Mouse (Mus musculus) CH12.LX (cell line): ENCODE results near the gene Cyp17a1. TPM values are rescaled to one million over a fixed set of nuclear protein-coding genes. Genes with fewer than 3 reads are reported as not detected.

Experiments used
- DNase-seq: peaks from one replicate; pipeline ENCODE4 v3.0.0-alpha.2; 2013; ENCODE audit errors: extremely low read depth
- H3K27ac ChIP-seq: 2 replicates; pipeline ENCODE4 v1.5.1; 2012; ENCODE audit warnings: low read depth, mild to moderate bottlenecking, control low read depth, moderate library complexity; ENCODE audit not compliant: insufficient read depth
- H3K27me3 ChIP-seq: replicated peaks from 2 replicates; pipeline ENCODE3; 2012; ENCODE audit warnings: inconsistent platforms
- H3K36me3 ChIP-seq, 2 experiments: replicated peaks in 1 of 2; 2 replicates each; pipeline versions ENCODE3 to v1.6.1; 2012; ENCODE audit warnings: inconsistent platforms in 1 of 2, low read length in 1 of 2, mild to moderate bottlenecking in 1 of 2, mixed read lengths in 1 of 2, moderate library complexity in 1 of 2; ENCODE audit not compliant: control insufficient read depth in 1 of 2, insufficient read depth in 1 of 2
- H3K4me1 ChIP-seq, 2 experiments: 2 replicates each; pipeline ENCODE4 v1.6.1; 2012; ENCODE audit warnings: inconsistent platforms in 1 of 2, moderate library complexity in 1 of 2; ENCODE audit not compliant: insufficient read depth in 2 of 2, control insufficient read depth in 1 of 2
- H3K4me2 ChIP-seq: 2 replicates; pipeline ENCODE4 v1.6.1; 2012; ENCODE audit warnings: low read depth, mild to moderate bottlenecking, control low read depth; ENCODE audit not compliant: poor library complexity, insufficient read depth, severe bottlenecking
- H3K4me3 ChIP-seq, 3 experiments: fragments of 150-350 bp in 1 of 3; sonication (generic) in 1 of 3; replicated peaks in 1 of 3; 2 replicates each; pipeline versions ENCODE3 to v1.5.1; 2011 to 2012; ENCODE audit warnings: low read depth in 2 of 3, low read length in 2 of 3, mild to moderate bottlenecking in 2 of 3, moderate library complexity in 2 of 3, control low read depth in 1 of 3, improper control_type of control experiment in 1 of 3, inconsistent platforms in 1 of 3, mixed read lengths in 1 of 3; ENCODE audit not compliant: poor library complexity in 1 of 3
- H3K79me2 ChIP-seq: replicated peaks from 2 replicates; pipeline ENCODE4 v1.6.1; 2012; ENCODE audit warnings: mild to moderate bottlenecking, moderate library complexity; ENCODE audit not compliant: control insufficient read depth, poor library complexity, insufficient read depth, severe bottlenecking; ENCODE audit errors: extremely low read depth
- H3K9ac ChIP-seq: 2 replicates; pipeline ENCODE4 v1.6.1; 2012; ENCODE audit warnings: low read depth, mild to moderate bottlenecking, control low read depth, moderate library complexity; ENCODE audit not compliant: insufficient read depth
- H3K9me3 ChIP-seq: replicated peaks from 2 replicates; pipeline ENCODE3; 2012; ENCODE audit warnings: low read length, inconsistent platforms, mixed read lengths
- CTCF ChIP-seq, 2 experiments: IDR thresholded peaks in 1 of 2; conservative IDR thresholded peaks in 1 of 2; 2 replicates each; pipeline ENCODE4 v1.5.1; 2011 to 2012; ENCODE audit warnings: low read depth in 2 of 2, low read length in 2 of 2, improper control_type of control experiment in 1 of 2, inconsistent platforms in 1 of 2, mild to moderate bottlenecking in 1 of 2, moderate library complexity in 1 of 2
- E2F4 ChIP-seq: IDR thresholded peaks from 2 replicates; pipeline ENCODE4 v1.6.1; 2011; ENCODE audit warnings: low read depth, low read length, improper control_type of control experiment; ENCODE audit not compliant: insufficient replicate concordance
- ELF1 ChIP-seq: IDR thresholded peaks from 2 replicates; pipeline ENCODE4 v1.6.1; 2014; ENCODE audit warnings: low read depth, mild to moderate bottlenecking, inconsistent platforms, low read length, improper control_type of control experiment
- GABPA ChIP-seq: IDR thresholded peaks from 2 replicates; pipeline ENCODE4 v1.6.1; 2012; ENCODE audit warnings: low read depth, low read length, improper control_type of control experiment, inconsistent platforms; ENCODE audit not compliant: insufficient replicate concordance
- HCFC1 ChIP-seq: IDR thresholded peaks from 2 replicates; pipeline ENCODE4 v1.6.1; 2012; ENCODE audit warnings: low read depth, mild to moderate bottlenecking, inconsistent platforms, low read length, improper control_type of control experiment
- IRF4 ChIP-seq: IDR thresholded peaks from 2 replicates; pipeline ENCODE4 v1.6.1; 2014; ENCODE audit warnings: low read depth, mild to moderate bottlenecking, inconsistent platforms, low read length, improper control_type of control experiment
- JUN ChIP-seq: IDR thresholded peaks from 2 replicates; pipeline ENCODE4 v1.6.1; 2011; ENCODE audit warnings: low read depth, mild to moderate bottlenecking, low read length, improper control_type of control experiment, moderate library complexity; ENCODE audit not compliant: insufficient read depth
- JUND ChIP-seq: conservative IDR thresholded peaks from 2 replicates; pipeline ENCODE4 v1.6.1; 2011; ENCODE audit warnings: low read depth, low read length, improper control_type of control experiment
- MAFK ChIP-seq: IDR thresholded peaks from 2 replicates; pipeline ENCODE4 v1.6.1; 2011; ENCODE audit warnings: low read length, improper control_type of control experiment; ENCODE audit not compliant: insufficient replicate concordance
- MAX ChIP-seq: IDR thresholded peaks from 2 replicates; pipeline ENCODE4 v1.6.1; 2011; ENCODE audit warnings: low read length, improper control_type of control experiment
- MAZ ChIP-seq: IDR thresholded peaks from 2 replicates; pipeline ENCODE4 v1.6.1; 2012; ENCODE audit warnings: low read depth, mild to moderate bottlenecking, inconsistent platforms, low read length, improper control_type of control experiment, moderate library complexity
- MEF2A ChIP-seq: IDR thresholded peaks from 2 replicates; pipeline ENCODE4 v1.6.1; 2014; ENCODE audit warnings: low read depth, mild to moderate bottlenecking, inconsistent platforms, low read length, improper control_type of control experiment, borderline replicate concordance
- MYC ChIP-seq: IDR thresholded peaks from 2 replicates; pipeline ENCODE4 v1.6.1; 2011; ENCODE audit warnings: low read depth, mild to moderate bottlenecking, improper control_type of control experiment, low read length
- NELFE ChIP-seq: IDR thresholded peaks from 2 replicates; pipeline ENCODE4 v1.6.1; 2011; ENCODE audit warnings: low read depth, low read length, improper control_type of control experiment
- NRF1 ChIP-seq: IDR thresholded peaks from 2 replicates; pipeline ENCODE4 v1.6.1; 2014; ENCODE audit warnings: low read depth, mild to moderate bottlenecking, inconsistent platforms, low read length, improper control_type of control experiment, moderate library complexity
- POLR2A ChIP-seq: IDR thresholded peaks from 2 replicates; pipeline ENCODE4 v1.6.1; 2011; ENCODE audit warnings: low read depth, mild to moderate bottlenecking, improper control_type of control experiment, low read length
- TBP ChIP-seq: conservative IDR thresholded peaks from 2 replicates; pipeline ENCODE4 v1.6.1; 2011; ENCODE audit warnings: low read depth, low read length, improper control_type of control experiment
- USF1 ChIP-seq: IDR thresholded peaks from 2 replicates; pipeline ENCODE4 v1.6.1; 2014; ENCODE audit warnings: low read depth, mild to moderate bottlenecking, inconsistent platforms, low read length, improper control_type of control experiment
- ZMIZ1 ChIP-seq: IDR thresholded peaks from 2 replicates; pipeline ENCODE4 v1.6.1; 2012; ENCODE audit warnings: low read depth, mild to moderate bottlenecking, inconsistent platforms, low read length, improper control_type of control experiment
- ZNF384 ChIP-seq: IDR thresholded peaks from 2 replicates; pipeline ENCODE4 v1.6.1; 2012; ENCODE audit warnings: low read depth, low read length, improper control_type of control experiment, inconsistent platforms
- dilution Hi-C: fragments of 300-500 bp; cut with MboI; formaldehyde crosslinking; loops from 2 replicates; pipeline ENCODE4 v1.14.3; 2020; ENCODE audit warnings: low sequenced_read_pairs; ENCODE audit not compliant: extremely low pct_unique_long_range_greater_than_20kb, extremely low pct_ligation_motif_present
- in situ Hi-C: fragments of 300-500 bp; cut with MboI; formaldehyde crosslinking; loops from 3 replicates; pipeline ENCODE4 v1.14.3; 2019; ENCODE audit warnings: low sequenced_read_pairs, low pct_ligation_motif_present, low pct_unique_long_range_greater_than_20kb, mixed read lengths
- polyA plus RNA-seq: library from polyadenylated mRNA; unstranded; fragments of >175 nt; gene quantifications from 2 replicates; pipeline ENCODE4 v1.2.1, GENCODE M21; 2012; ENCODE audit warnings: low read depth; ENCODE audit not compliant: insufficient read length
- total RNA-seq, 2 experiments: library from RNA; depleted of rRNA; stranded (reverse); fragments of 300-350 nt in 1 of 2; fragments of >200 nt in 1 of 2; gene quantifications; 2 replicates each; pipeline ENCODE4 v1.2.3; 2012 to 2014

The Cyp17a1 gene
- total and polyA plus RNA-seq, 3 experiments, result not detected

- Histone ChIP-seq H3K79me2 (no peaks in the 10 kb centered on the region), H3K9me3 (peaks cover 8% of the 10 kb centered on the region), H3K4me3 (no peak overlapping the region), H3K4me2 (no peak overlapping the region), H3K27ac (no peak overlapping the region), H3K4me1 (peaks cover 7 to 36% of the 10 kb centered on the region in 2 experiments), H3K36me3 (peaks cover 0 to 43% of the 10 kb centered on the region in 2 experiments), H3K27me3 (no peaks in the 10 kb centered on the region)
- dilution Hi-C loops (no loop called here), in situ Hi-C loops (no loop called here)
- DNase-seq, result no peak
- TF ChIP-seq MAFK, result no peak
- TF ChIP-seq CTCF (conservative IDR thresholded peaks at IDR 0.05 in 1 of 2, IDR thresholded peaks at IDR 0.05 in 1 of 2; ENCODE audit: low read depth in 2 of 2, low read length in 2 of 2), result no peak
- TF ChIP-seq NRF1, result no peak
- no peak for TF ChIP-seq MYC
- no peak for TF ChIP-seq ELF1
- TF ChIP-seq MEF2A, result no peak
- TF ChIP-seq, all 38 proteins: peak for 0
- H3K9ac ChIP-seq, result no peak overlapping the region
Observed at GRCm38 (mm10) chr19:46693146-46693545, 20.2 kb upstream of the Cyp17a1 start.

GRCm38 (mm10) chr19:46691078-46691477, 18.1 kb upstream of the Cyp17a1 start:
- Histone ChIP-seq H3K4me3 (peak overlapping the region; percentile 65 to 73 (median 72)), H3K27ac (no peak overlapping the region), H3K4me1 (peaks cover 2 to 27% of the 10 kb centered on the region in 2 experiments; a peak in 2 of 4 replicates), H3K4me2 (peak overlapping the region; percentile 94), H3K27me3 (no peaks in the 10 kb centered on the region), H3K36me3 (peaks cover 0 to 33% of the 10 kb centered on the region in 2 experiments), H3K9me3 (peaks cover 4% of the 10 kb centered on the region), H3K9ac (peak overlapping the region; percentile 77)
- in situ Hi-C loops, result no loop called here
- DNase-seq, result no peak
- TF ChIP-seq JUN, result no peak
- TF ChIP-seq ZNF384, result peak; percentile 53; the same call in 1 of the 2 replicates
- TF ChIP-seq, all 38 proteins: peak for 1
- no peaks in the 10 kb centered on the region for H3K79me2 ChIP-seq
- dilution Hi-C loops, result no loop called here

- Histone ChIP-seq H3K9me3 (no peaks in the 10 kb centered on the region), H3K27me3 (no peaks in the 10 kb centered on the region), H3K27ac (0 out of 2 replicates have a peak overlapping the region, but pooled peaks have one; percentile 23), H3K9ac (peak overlapping the region; percentile 77), H3K79me2 (no peaks in the 10 kb centered on the region), H3K4me2 (peak overlapping the region; percentile 94), H3K4me1 (peaks cover 2 to 26% of the 10 kb centered on the region in 2 experiments; a peak in 2 of 4 replicates), H3K36me3 (peaks cover 0 to 29% of the 10 kb centered on the region in 2 experiments), H3K4me3 (peak overlapping the region; percentile 65 to 73 (median 72))
- no peak for DNase-seq
- TF ChIP-seq NELFE (no peak), MAZ (no peak), MAX (no peak), TBP (no peak), ZMIZ1 (no peak), NRF1 (no peak), IRF4 (no peak), POLR2A (no peak), GABPA (no peak), JUN (no peak), HCFC1 (no peak), USF1 (no peak), JUND (no peak), E2F4 (no peak), MEF2A (no peak)
- dilution Hi-C loops, result no loop called here
- in situ Hi-C loops, result no loop called here
Observed at GRCm38 (mm10) chr19:46690387-46690786, 17.4 kb upstream of the Cyp17a1 start.
